Mouse (Mus musculus): ENCODE data around the gene Gja3. TPM values are rescaled to one million over a fixed set of nuclear protein-coding genes. Genes with fewer than 3 reads are reported as not detected.
"Not testable (repeated sequence)": the region's sequence is repeated elsewhere in the genome, so short reads cannot be mapped to it uniquely, and the experiment has no call there.

The Gja3 gene
- total RNA-seq, 2 experiments from 2014 or later = 25.4 to 27.5 TPM

DNA sequence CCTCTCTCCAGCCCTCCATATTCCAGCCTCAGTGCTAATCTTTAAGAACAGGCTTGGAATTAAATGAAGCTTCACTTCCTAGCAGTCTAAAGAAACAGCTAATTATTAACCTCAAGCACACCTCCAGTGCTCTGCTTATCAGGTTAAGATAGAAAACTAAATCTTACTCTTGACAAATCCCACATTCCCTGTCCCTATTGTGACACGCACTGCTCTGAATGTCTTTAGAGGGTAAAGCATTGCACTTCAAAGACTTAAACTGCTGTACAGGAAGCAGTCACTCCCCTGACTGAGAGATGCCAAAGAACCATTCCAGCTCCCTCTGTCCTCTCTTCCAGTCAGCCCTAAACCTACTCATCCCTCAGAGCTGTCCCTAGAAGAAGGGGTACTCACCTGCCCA is 16.5 kb downstream of the Gja3 start:
- intact Hi-C loops (cut with DNase I) = no loop called here
- no peak for DNase-seq

DNA sequence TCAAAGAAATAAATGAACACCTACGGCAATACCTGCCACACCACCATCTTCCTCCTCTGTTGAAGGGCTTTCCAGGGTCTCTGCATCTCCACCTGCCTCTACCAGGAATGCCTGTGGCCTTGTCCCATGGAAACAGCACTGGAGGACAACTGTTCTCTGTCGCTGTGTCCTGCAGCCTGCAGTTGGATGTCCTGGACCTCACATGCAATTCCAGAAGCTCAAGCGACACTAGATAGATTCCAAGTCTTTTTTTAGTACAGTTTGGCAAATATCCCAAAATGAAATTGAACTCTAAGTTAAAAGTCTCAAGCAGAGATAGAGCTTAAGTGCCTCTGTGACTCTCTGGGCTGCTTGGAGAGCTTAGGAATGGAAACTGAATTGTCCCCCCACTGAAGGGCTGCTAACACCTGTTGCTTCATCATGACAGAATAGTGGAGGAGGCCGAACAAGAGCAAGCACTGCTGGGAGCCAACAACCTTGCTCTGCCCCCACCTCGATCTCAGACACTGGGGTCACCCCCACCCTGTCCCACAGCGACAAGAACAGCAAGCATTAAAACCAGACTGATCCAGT is 22.9 kb downstream of the Gja3 start:
- intact Hi-C loops (cut with DNase I) = no loop called here
- DNase-seq = peak; percentile 49 to 63

- intact Hi-C loops (cut with DNase I) = no loop called here
Measured at GRCm38 (mm10) chr14:57034135-57034534, 23.8 kb downstream of the Gja3 start.

DNA sequence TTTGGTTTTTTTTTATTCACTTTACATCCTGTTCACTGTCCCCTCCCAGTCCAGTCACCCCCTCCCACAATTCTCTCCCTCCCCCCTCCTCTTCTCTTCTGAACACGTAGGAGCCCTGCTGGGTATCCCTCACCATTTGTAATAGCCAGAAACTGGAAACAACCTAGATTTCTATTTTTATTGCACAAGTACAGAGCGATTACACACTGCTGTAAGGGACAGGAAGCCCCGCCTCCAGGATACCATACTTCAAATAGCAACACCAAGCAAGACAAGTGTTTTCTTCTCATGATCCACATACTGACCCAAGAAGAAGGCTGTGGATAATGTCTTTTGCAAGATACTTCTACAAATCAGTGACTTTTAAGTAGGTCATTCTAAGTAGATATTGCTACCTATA is 25.1 kb downstream of the Gja3 start:
- intact Hi-C loops (cut with DNase I) = no loop called here
- DNase-seq = no peak

More at GRCm38 (mm10) chr14:57034135-57034534, 23.8 kb downstream of the Gja3 start:
- no peak for DNase-seq

- DNase-seq = no peak
- intact Hi-C loops (cut with DNase I) = no loop called here
Measured at GRCm38 (mm10) chr14:57018436-57018835, 39.5 kb downstream of the Gja3 start.

GRCm38 (mm10) chr14:57016806-57017205 is 41.1 kb downstream of the Gja3 start:
- DNase-seq; intact Hi-C loops (cut with DNase I): not testable (repeated sequence)

- intact Hi-C loops (cut with DNase I) = no loop called here
Measured at GRCm38 (mm10) chr14:56988621-56989020, 69.3 kb downstream of the Gja3 start.

More at GRCm38 (mm10) chr14:56988621-56989020, 69.3 kb downstream of the Gja3 start:
- no peak for DNase-seq

Other genes starting within 250 kb of the Gja3 start
- 10 to 100 TPM; 23.8 to 26.5 TPM for gene Zmym5, start 246.4 kb downstream of the Gja3 start, total RNA-seq (2021)
- gene Zmym2, start 171.4 kb downstream of the Gja3 start, total RNA-seq (2021) = 10 to 100 TPM; 44.0 to 57.3 TPM
- gene Gjb2, start 46.6 kb upstream of the Gja3 start, total RNA-seq (2021) = under 1 TPM; 0.10 TPM
- gene Gm4491, start 57.8 kb upstream of the Gja3 start, total RNA-seq (2021) = not detected
- not detected for gene Gjb6, start 75.5 kb upstream of the Gja3 start, total RNA-seq (2021)